Mouse (Mus musculus) activated CD4-positive, CD25-positive, alpha-beta regulatory T cell, adult 4 months (primary cell): ENCODE results near the gene 9430015G10Rik. TPM values are rescaled to one million over a fixed set of nuclear protein-coding genes. Genes with fewer than 3 reads are reported as not detected.

ENCODE experiments used
- ATAC-seq: one replicate; pipeline ENCODE4 v1.8.0; 2017
- polyA plus RNA-seq, 2 experiments: library from polyadenylated mRNA; unstranded; fragments of 100-300 nt; shearing (Covaris generic); gene quantifications; one replicate each; pipeline ENCODE4 v1.2.1; 2017

Gene 9430015G10Rik
- polyA plus RNA-seq, 2 experiments from 2014 or later, result 14.9 to 19.3 TPM

DNA sequence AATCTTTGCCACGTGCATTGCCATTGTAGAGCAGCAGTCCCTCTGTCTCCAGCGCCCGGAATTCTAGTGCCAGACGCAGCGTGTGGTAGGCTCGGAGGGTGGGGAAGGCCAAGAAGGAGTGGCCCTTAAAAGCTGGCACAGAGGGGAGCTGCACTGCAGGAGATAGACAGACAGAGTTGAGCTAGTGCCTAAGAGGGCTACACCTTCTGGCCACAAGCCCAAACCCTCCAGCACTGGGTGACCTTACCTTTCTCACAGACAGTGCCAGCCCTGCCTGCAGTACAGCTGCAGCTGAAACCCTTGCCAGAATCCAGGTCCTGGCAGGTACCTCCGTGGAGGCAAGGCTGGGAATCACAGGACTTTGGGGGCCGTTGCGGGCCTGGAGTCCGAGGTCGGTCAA, 62.0 kb downstream of the 9430015G10Rik start:
- ATAC-seq, result no peak

Other genes starting within 250 kb of the 9430015G10Rik start
- gene Tas1r3, start 246.6 kb upstream of the 9430015G10Rik start, polyA plus RNA-seq, result under 1 TPM; 0.16 to 0.25 TPM
- 10 to 100 TPM; 17.7 to 18.0 TPM for gene Cptp, start 240.5 kb upstream of the 9430015G10Rik start, polyA plus RNA-seq
- 10 to 100 TPM; 82.2 to 87.0 TPM for gene Ints11, start 240.4 kb upstream of the 9430015G10Rik start, polyA plus RNA-seq
- gene Pusl1, start 218.2 kb upstream of the 9430015G10Rik start, polyA plus RNA-seq, result 10 to 100 TPM; 12.6 to 25.3 TPM
- 1 to 10 TPM; 4.9 to 6.5 TPM for gene Acap3, start 218.2 kb upstream of the 9430015G10Rik start, polyA plus RNA-seq
- gene Ube2j2, start 166.2 kb upstream of the 9430015G10Rik start, polyA plus RNA-seq, result 10 to 100 TPM; 32.1 to 39.5 TPM
- 1 to 10 TPM; 2.5 to 5.7 TPM for gene C1qtnf12, start 147.7 kb upstream of the 9430015G10Rik start, polyA plus RNA-seq
- under 1 TPM; 0.90 to 0.95 TPM for gene B3galt6, start 117.3 kb upstream of the 9430015G10Rik start, polyA plus RNA-seq
- 100 to 1,000 TPM; 464 to 478 TPM for gene Sdf4, start 117.1 kb upstream of the 9430015G10Rik start, polyA plus RNA-seq
- gene Tnfrsf4, start 96.1 kb upstream of the 9430015G10Rik start, polyA plus RNA-seq, result 100 to 1,000 TPM; 802 to 961 TPM
- gene Tnfrsf18, start 83.8 kb upstream of the 9430015G10Rik start, polyA plus RNA-seq, result 100 to 1,000 TPM; 770 to 845 TPM
- gene Ttll10, start 50.6 kb upstream of the 9430015G10Rik start, polyA plus RNA-seq, result not detected
- gene Rnf223, start 20.5 kb downstream of the 9430015G10Rik start, polyA plus RNA-seq, result under 1 TPM in 1 of 2 experiments, not detected in 1; 0.20 TPM
- gene Agrn, start 87.5 kb downstream of the 9430015G10Rik start, polyA plus RNA-seq, result 1 to 10 TPM; 2.6 to 2.8 TPM
- 10 to 100 TPM; 29.5 to 84.6 TPM for gene Isg15, start 90.8 kb downstream of the 9430015G10Rik start, polyA plus RNA-seq
- 1 to 10 TPM; 2.6 to 7.4 TPM for gene AW011738, start 93.3 kb downstream of the 9430015G10Rik start, polyA plus RNA-seq
- gene Perm1, start 105.9 kb downstream of the 9430015G10Rik start, polyA plus RNA-seq, result 1 to 10 TPM in 1 of 2 experiments, under 1 TPM in 1; 0.30 to 1.3 TPM
- 1 to 10 TPM; 5.8 to 6.1 TPM for gene Plekhn1, start 124.9 kb downstream of the 9430015G10Rik start, polyA plus RNA-seq
- gene Noc2l, start 126.0 kb downstream of the 9430015G10Rik start, polyA plus RNA-seq, result 10 to 100 TPM; 14.5 to 15.9 TPM
- gene Samd11, start 145.7 kb downstream of the 9430015G10Rik start, polyA plus RNA-seq, result 1 to 10 TPM; 2.8 to 2.9 TPM
- gene Vmn2r-ps159, start 221.1 kb downstream of the 9430015G10Rik start, polyA plus RNA-seq, result not detected